Mouse (Mus musculus): ENCODE data around the gene Mbnl2. TPM values are rescaled to one million over a fixed set of nuclear protein-coding genes. Genes with fewer than 3 reads are reported as not detected.

Mbnl2 gene
- polyA plus RNA-seq, 1 experiment from 2014 or later: 129 TPM

- WGBS: 93% methylated on average over 6 of the region's 6 CpGs
- peaks cover 57 to 70% of the 10 kb centered on the region in 2 experiments for H3K4me1 ChIP-seq (ENCODE audit: control insufficient read depth in 2 of 2, insufficient read depth in 2 of 2, low read length in 2 of 2)
- no peaks in the 10 kb centered on the region for H3K9me3 ChIP-seq (ENCODE audit: control insufficient read depth, low read length)
- no peak overlapping the region for H3K4me2 ChIP-seq (ENCODE audit: low read length)
- H3K27ac ChIP-seq (replicated peaks in 1 of 2; ENCODE audit: control insufficient read depth in 1 of 2, insufficient read depth in 1 of 2, low read depth in 2 of 2, low read length in 2 of 2): no peak overlapping the region
- peaks cover 11% of the 10 kb centered on the region for H3K36me3 ChIP-seq (ENCODE audit: control insufficient read depth, insufficient read depth, low read length)
- no peaks in the 10 kb centered on the region for H3K27me3 ChIP-seq (ENCODE audit: control insufficient read depth, insufficient read depth, low read length)
- ATAC-seq (ENCODE audit: insufficient number of reproducible peaks, insufficient read depth, low FRiP score, low read depth): no peak
- no peak overlapping the region for H3K4me3 ChIP-seq (ENCODE audit: control insufficient read depth in 1 of 2, insufficient read depth in 1 of 2, low read depth in 1 of 2, low read length in 2 of 2)
- no peak overlapping the region for H3K9ac ChIP-seq (ENCODE audit: low read length)
Observed at GRCm38 (mm10) chr14:120309691-120310090, 34.2 kb downstream of the Mbnl2 start.

- no peak for ATAC-seq (ENCODE audit: insufficient number of reproducible peaks, insufficient read depth, low FRiP score, low read depth)
- H3K9ac ChIP-seq (ENCODE audit: low read length): peak overlapping the region; percentile 58
- H3K9me3 ChIP-seq (ENCODE audit: control insufficient read depth, low read length): no peaks in the 10 kb centered on the region
- H3K36me3 ChIP-seq (ENCODE audit: control insufficient read depth, insufficient read depth, low read length): peaks cover 18% of the 10 kb centered on the region
- peaks cover 57 to 76% of the 10 kb centered on the region in 2 experiments for H3K4me1 ChIP-seq (ENCODE audit: control insufficient read depth in 2 of 2, insufficient read depth in 2 of 2, low read length in 2 of 2)
- peak overlapping the region; percentile 51 for H3K4me2 ChIP-seq (ENCODE audit: low read length)
- peak overlapping the region; percentile 58 to 86 for H3K27ac ChIP-seq (replicated peaks in 1 of 2; ENCODE audit: control insufficient read depth in 1 of 2, insufficient read depth in 1 of 2, low read depth in 2 of 2, low read length in 2 of 2)
- H3K4me3 ChIP-seq (ENCODE audit: control insufficient read depth in 1 of 2, insufficient read depth in 1 of 2, low read depth in 1 of 2, low read length in 2 of 2): no peak overlapping the region
- 25% methylated on average over 12 of the region's 12 CpGs for WGBS
- H3K27me3 ChIP-seq (ENCODE audit: control insufficient read depth, insufficient read depth, low read length): no peaks in the 10 kb centered on the region
Observed at GRCm38 (mm10) chr14:120311330-120312097, 36.0 kb downstream of the Mbnl2 start.

- no peak overlapping the region for H3K4me3 ChIP-seq (ENCODE audit: control insufficient read depth in 1 of 2, insufficient read depth in 1 of 2, low read depth in 1 of 2, low read length in 2 of 2)
- 46% methylated on average over 12 of the region's 12 CpGs for WGBS
- no peaks in the 10 kb centered on the region for H3K9me3 ChIP-seq (ENCODE audit: control insufficient read depth, low read length)
- ATAC-seq (ENCODE audit: insufficient number of reproducible peaks, insufficient read depth, low FRiP score, low read depth): 0 out of 2 replicates have a peak, but pooled peaks have one; percentile 51
- H3K9ac ChIP-seq (ENCODE audit: low read length): no peak overlapping the region
- peaks cover 49 to 65% of the 10 kb centered on the region in 2 experiments for H3K4me1 ChIP-seq (ENCODE audit: control insufficient read depth in 2 of 2, insufficient read depth in 2 of 2, low read length in 2 of 2)
- peaks cover 18% of the 10 kb centered on the region for H3K36me3 ChIP-seq (ENCODE audit: control insufficient read depth, insufficient read depth, low read length)
- no peaks in the 10 kb centered on the region for H3K27me3 ChIP-seq (ENCODE audit: control insufficient read depth, insufficient read depth, low read length)
- peak overlapping the region; percentile 4 to 58; a peak in 3 of 4 replicates for H3K27ac ChIP-seq (replicated peaks in 1 of 2; ENCODE audit: control insufficient read depth in 1 of 2, insufficient read depth in 1 of 2, low read depth in 2 of 2, low read length in 2 of 2)
- H3K4me2 ChIP-seq (ENCODE audit: low read length): no peak overlapping the region
Observed at GRCm38 (mm10) chr14:120312661-120313406, 37.4 kb downstream of the Mbnl2 start.

GRCm38 (mm10) chr14:120313466-120313865 is 38.0 kb downstream of the Mbnl2 start:
- Histone ChIP-seq H3K36me3 (ENCODE audit: control insufficient read depth, insufficient read depth, low read length) (peaks cover 18% of the 10 kb centered on the region), H3K4me3 (ENCODE audit: control insufficient read depth in 1 of 2, insufficient read depth in 1 of 2, low read depth in 1 of 2, low read length in 2 of 2) (no peak overlapping the region), H3K9ac (ENCODE audit: low read length) (no peak overlapping the region), H3K4me2 (ENCODE audit: low read length) (no peak overlapping the region), H3K4me1 (ENCODE audit: control insufficient read depth in 2 of 2, insufficient read depth in 2 of 2, low read length in 2 of 2) (peaks cover 45 to 61% of the 10 kb centered on the region in 2 experiments), H3K27me3 (ENCODE audit: control insufficient read depth, insufficient read depth, low read length) (no peaks in the 10 kb centered on the region), H3K9me3 (ENCODE audit: control insufficient read depth, low read length) (no peaks in the 10 kb centered on the region), H3K27ac (replicated peaks in 1 of 2; ENCODE audit: control insufficient read depth in 1 of 2, insufficient read depth in 1 of 2, low read depth in 2 of 2, low read length in 2 of 2) (peak overlapping the region; percentile 4 to 58; a peak in 3 of 4 replicates)
- ATAC-seq (ENCODE audit: insufficient number of reproducible peaks, insufficient read depth, low FRiP score, low read depth): no peak
- WGBS: 75% methylated on average over 8 of the region's 8 CpGs

- Histone ChIP-seq H3K9ac (ENCODE audit: low read length) (no peak overlapping the region), H3K4me3 (ENCODE audit: control insufficient read depth in 1 of 2, insufficient read depth in 1 of 2, low read depth in 1 of 2, low read length in 2 of 2) (no peak overlapping the region)
- no peak for ATAC-seq (ENCODE audit: insufficient number of reproducible peaks, insufficient read depth, low FRiP score, low read depth)
Observed at GRCm38 (mm10) chr14:120315721-120316120, 40.3 kb downstream of the Mbnl2 start.

GRCm38 (mm10) chr14:120318326-120318935 is 43.0 kb downstream of the Mbnl2 start:
- 49% methylated on average over 6 of the region's 6 CpGs for WGBS
- Histone ChIP-seq H3K4me2 (ENCODE audit: low read length) (no peak overlapping the region), H3K36me3 (ENCODE audit: control insufficient read depth, insufficient read depth, low read length) (peaks cover 18% of the 10 kb centered on the region), H3K27me3 (ENCODE audit: control insufficient read depth, insufficient read depth, low read length) (no peaks in the 10 kb centered on the region), H3K9me3 (ENCODE audit: control insufficient read depth, low read length) (no peaks in the 10 kb centered on the region), H3K4me1 (ENCODE audit: control insufficient read depth in 2 of 2, insufficient read depth in 2 of 2, low read length in 2 of 2) (peaks cover 20 to 54% of the 10 kb centered on the region in 2 experiments), H3K9ac (ENCODE audit: low read length) (no peak overlapping the region), H3K27ac (replicated peaks in 1 of 2; ENCODE audit: control insufficient read depth in 1 of 2, insufficient read depth in 1 of 2, low read depth in 2 of 2, low read length in 2 of 2) (no peak overlapping the region), H3K4me3 (ENCODE audit: control insufficient read depth in 1 of 2, insufficient read depth in 1 of 2, low read depth in 1 of 2, low read length in 2 of 2) (no peak overlapping the region)
- no peak for ATAC-seq (ENCODE audit: insufficient number of reproducible peaks, insufficient read depth, low FRiP score, low read depth)

More at GRCm38 (mm10) chr14:120315721-120316120, 40.3 kb downstream of the Mbnl2 start:
- Histone ChIP-seq H3K4me1 (ENCODE audit: control insufficient read depth in 2 of 2, insufficient read depth in 2 of 2, low read length in 2 of 2) (peaks cover 38 to 60% of the 10 kb centered on the region in 2 experiments), H3K4me2 (ENCODE audit: low read length) (no peak overlapping the region), H3K27me3 (ENCODE audit: control insufficient read depth, insufficient read depth, low read length) (no peaks in the 10 kb centered on the region), H3K9me3 (ENCODE audit: control insufficient read depth, low read length) (no peaks in the 10 kb centered on the region), H3K36me3 (ENCODE audit: control insufficient read depth, insufficient read depth, low read length) (peaks cover 18% of the 10 kb centered on the region), H3K27ac (replicated peaks in 1 of 2; ENCODE audit: control insufficient read depth in 1 of 2, insufficient read depth in 1 of 2, low read depth in 2 of 2, low read length in 2 of 2) (0 out of 4 replicates have a peak overlapping the region, but pooled peaks of 1 of the 2 experiments have one; percentile 11)
- WGBS: 67% methylated on average over 5 of the region's 5 CpGs

GRCm38 (mm10) chr14:120318974-120319731 is 43.7 kb downstream of the Mbnl2 start:
- Histone ChIP-seq H3K4me2 (ENCODE audit: low read length) (no peak overlapping the region), H3K9me3 (ENCODE audit: control insufficient read depth, low read length) (no peaks in the 10 kb centered on the region), H3K27ac (replicated peaks in 1 of 2; ENCODE audit: control insufficient read depth in 1 of 2, insufficient read depth in 1 of 2, low read depth in 2 of 2, low read length in 2 of 2) (no peak overlapping the region), H3K36me3 (ENCODE audit: control insufficient read depth, insufficient read depth, low read length) (peaks cover 12% of the 10 kb centered on the region), H3K4me1 (ENCODE audit: control insufficient read depth in 2 of 2, insufficient read depth in 2 of 2, low read length in 2 of 2) (peaks cover 20 to 57% of the 10 kb centered on the region in 2 experiments), H3K9ac (ENCODE audit: low read length) (no peak overlapping the region), H3K27me3 (ENCODE audit: control insufficient read depth, insufficient read depth, low read length) (no peaks in the 10 kb centered on the region), H3K4me3 (ENCODE audit: control insufficient read depth in 1 of 2, insufficient read depth in 1 of 2, low read depth in 1 of 2, low read length in 2 of 2) (no peak overlapping the region)
- WGBS: 69% methylated on average over 9 of the region's 9 CpGs
- no peak for ATAC-seq (ENCODE audit: insufficient number of reproducible peaks, insufficient read depth, low FRiP score, low read depth)

All from heart, embryonic 14.5 days (tissue).